Mouse (Mus musculus): ENCODE results near the gene Fam162a.
A peak's percentile ranks its signal among the peaks of the same experiment; 100 is the strongest.
"Not testable (repeated sequence)": the region's sequence is repeated elsewhere in the genome, so short reads cannot be mapped to it uniquely, and the experiment has no call there.

The Fam162a gene

GRCm38 (mm10) chr16:36071450-36072379, at the start of gene Fam162a, which contains the start of gene Ccdc58:
Gene Fam162a, minus strand, starts transcription at chr16:36071594.
Gene Ccdc58, plus strand, starts transcription at chr16:36071685.
- DNase-seq (ENCODE audit: low read depth) = peak; percentile 94

DNA sequence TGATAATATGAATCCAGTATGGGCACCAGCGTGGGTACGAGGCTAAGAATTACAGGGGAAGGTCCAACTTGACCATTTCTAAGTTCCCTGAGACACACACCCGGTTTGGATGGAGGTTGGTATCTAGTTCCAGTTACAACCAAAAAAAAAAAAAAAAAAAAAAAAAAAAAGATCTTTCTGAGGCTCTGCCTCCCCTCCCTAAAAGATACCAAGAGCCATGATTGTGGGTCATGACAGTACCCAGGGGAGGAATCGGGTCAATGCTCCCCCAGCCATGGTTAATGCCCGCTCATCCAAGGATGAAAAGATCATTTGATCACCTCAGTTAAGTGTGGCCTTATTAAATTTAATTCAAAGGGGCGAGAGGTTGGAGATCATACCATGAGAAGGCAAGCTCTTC, 44.4 kb upstream of the Fam162a start:
- DNase-seq (ENCODE audit: low read depth) = not testable (repeated sequence)

- not testable (repeated sequence) for DNase-seq (ENCODE audit: low read depth)
These were observed 40.1 kb upstream of the Fam162a start for GRCm38 (mm10) chr16:36111486-36111885.

GRCm38 (mm10) chr16:36102211-36102610, 30.8 kb upstream of the Fam162a start:
- no peak for DNase-seq (ENCODE audit: low read depth)

DNA sequence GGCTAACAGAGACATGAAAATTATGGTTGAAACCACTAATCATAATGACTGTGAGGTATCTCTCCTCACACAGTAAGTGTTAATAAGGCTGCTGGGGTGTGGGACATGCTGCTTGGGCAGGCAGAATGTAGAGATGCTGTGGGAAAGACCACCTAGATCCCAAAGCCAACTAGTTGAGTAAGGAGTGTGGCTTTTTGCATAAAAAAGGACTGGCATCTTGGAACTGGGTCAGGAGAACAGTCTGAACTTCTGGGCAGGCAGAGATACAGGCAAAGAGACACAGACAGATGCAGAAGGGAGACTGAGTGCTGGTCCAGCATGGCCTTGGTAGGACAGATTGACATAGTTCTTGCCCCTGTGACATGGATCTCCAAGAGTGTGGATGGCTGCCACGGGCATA, 30.1 kb upstream of the Fam162a start:
- no peak for DNase-seq (ENCODE audit: low read depth)

DNA sequence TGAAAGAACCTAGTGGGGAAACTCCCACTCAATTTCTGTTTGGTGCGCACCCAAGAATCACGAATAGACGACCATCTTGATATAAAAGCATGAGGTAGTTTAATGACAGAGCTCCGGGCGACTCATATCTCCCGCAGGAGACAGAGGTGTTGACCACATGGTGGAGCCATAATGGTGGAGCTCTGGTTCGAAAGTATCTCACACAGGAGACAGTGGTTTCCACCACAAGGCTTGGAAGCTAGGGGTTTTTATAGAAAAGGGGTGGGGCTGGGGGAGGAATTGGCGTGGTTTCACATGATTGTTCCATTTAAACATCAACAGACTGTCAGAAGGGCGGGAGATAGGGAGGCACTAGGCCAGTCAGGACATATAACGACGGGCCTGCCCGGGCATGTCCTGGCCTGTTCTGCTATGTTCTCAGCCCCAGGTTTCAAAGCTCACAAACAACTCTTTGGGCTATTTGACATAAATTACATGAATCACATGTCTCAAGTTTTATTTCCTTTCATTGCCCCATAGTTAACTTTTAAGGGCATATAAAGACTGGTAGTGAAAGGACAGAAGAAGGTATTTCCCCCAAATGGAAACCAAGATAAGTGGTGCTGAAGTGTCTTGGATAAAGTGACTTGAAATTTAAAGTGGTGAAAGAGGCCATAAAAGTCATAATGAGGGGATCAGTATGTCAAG, 26.6 kb upstream of the Fam162a start:
- DNase-seq (ENCODE audit: low read depth) = not testable (repeated sequence)

- no peak for DNase-seq (ENCODE audit: low read depth)
These were observed 22.7 kb upstream of the Fam162a start for GRCm38 (mm10) chr16:36094079-36094478.

DNA sequence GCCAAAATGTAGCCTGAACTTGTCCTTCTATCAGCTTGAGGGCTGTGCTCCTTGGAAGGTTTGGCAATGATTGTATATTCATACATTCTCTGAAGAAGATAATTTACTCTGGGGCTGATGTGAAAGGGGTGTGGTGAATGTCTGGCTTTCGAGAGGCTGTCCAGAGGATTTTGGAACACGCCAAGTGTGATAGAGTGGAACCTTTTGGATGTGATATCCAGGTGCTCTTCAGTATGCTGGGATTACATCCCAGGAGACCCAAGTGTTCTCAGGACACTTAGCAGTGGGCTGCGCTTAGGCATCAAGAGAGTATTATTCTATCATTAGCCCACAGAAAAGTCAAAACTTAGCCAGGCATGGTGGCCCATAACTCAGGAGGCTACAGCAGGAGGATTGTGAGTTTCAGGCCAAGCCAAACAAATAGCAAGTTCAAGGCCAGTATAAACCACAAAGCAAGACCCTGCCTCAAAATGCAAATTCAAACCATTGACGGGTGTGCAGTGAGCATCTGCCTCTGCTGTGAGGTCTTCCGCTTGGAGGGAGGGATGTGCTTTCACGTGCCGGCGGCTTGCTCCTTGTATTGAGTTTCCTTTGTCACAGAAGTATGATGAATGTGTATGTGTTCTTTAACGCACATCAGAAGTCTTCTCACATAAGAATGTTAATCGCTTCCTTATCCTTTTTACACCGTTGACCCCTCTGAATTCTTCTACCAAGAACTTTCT, 19.6 kb upstream of the Fam162a start:
- DNase-seq (ENCODE audit: low read depth) = no peak

DNA sequence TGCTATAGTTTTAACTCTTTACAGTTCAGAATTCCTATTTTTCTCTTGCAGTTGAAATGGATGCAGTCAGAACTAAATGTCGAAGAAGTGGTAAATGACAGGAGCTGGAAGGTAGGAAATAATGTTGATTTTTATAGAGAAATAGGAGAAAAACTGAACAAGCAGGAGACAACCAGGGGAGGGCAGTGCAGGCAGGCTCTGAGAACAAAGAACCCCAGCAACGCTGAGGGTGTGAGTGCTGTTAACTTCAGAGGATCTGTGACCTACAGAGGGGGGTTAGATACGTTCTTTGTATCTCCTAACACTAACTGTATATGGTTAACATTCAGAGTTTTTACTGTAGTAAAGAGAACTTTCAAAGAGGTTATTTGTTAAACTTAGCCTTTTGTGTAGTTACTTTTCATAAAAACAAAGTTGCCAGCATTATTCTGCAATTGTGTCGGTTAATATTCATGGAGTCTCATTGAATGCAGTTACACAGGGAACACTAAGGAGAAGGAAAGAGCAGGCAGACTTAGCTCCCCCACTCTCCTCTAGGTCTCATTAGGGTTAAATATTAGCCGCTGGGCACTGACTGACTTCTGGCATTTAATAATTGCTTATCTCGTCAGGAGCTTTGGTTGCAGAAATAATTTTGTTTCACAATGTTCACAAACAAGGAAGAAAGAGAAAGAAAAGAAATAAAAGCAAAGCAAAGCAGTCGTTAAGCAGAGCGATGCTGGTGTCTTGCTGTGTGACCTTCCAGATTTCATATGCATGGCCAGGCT, 18.6 kb upstream of the Fam162a start:
- DNase-seq (ENCODE audit: low read depth) = no peak

GRCm38 (mm10) chr16:36089065-36089464, 17.7 kb upstream of the Fam162a start:
- DNase-seq (ENCODE audit: low read depth) = no peak

DNA sequence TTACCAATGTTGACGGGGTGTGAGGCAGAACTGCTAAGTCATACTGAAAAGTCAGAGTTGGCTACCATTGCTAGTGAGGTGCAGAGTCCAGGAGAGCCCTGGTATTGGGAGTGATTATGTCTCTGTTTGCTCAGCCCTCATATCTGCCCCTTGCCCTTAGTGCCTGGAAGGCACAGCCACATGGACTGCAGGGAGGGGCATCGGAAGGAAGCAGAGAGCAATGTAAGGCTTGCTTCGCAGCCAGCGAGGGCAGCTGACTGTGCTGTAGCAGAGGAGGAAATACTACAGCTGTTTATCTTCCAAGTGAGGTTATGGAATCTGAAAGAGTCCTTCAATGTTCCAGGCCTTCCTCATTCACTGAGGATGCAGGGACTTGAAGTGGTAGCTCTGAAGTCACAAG, 16.5 kb upstream of the Fam162a start:
- no peak for DNase-seq (ENCODE audit: low read depth)

DNA sequence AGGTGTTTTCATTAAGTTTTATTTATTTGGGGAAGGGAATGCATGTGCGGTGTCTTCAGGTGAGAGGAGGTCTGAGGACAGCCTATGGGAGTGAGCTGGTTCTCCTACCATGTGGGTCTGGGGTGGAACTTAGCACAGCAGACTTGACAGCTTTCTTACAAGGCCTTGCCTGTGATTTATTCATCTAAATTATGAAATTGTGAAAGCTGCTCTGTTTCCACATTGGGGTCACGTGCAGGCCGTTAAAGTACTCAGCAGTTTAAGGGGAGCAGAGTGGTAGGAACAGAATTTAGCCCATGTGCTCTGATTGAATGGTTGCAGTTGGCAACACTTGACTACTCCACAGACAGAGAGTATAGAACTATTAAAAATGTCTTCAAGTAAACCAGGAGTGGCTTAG, 8.5 kb upstream of the Fam162a start:
- DNase-seq (ENCODE audit: low read depth) = no peak

DNA sequence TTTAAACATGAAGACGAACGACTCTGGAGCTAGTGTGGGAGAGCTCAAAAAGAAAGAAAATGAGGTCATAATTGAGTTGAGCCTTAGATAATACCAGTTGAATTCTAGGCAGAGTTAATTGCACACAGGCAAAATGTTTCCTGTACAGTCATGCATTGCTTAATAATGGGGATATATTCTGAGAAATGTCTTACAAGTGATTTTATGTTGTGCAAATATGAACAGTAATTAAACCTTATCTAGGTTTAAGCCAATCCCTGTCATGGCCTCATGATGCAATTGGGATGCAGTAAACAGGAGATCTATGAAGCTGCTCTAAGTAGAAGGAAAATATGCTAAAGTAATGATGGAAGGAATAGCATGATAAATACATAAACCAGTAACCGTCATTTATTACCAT, 3.4 kb upstream of the Fam162a start:
- no peak for DNase-seq (ENCODE audit: low read depth)

- DNase-seq (ENCODE audit: low read depth) = no peak
These were observed 1.1 kb upstream of the Fam162a start for GRCm38 (mm10) chr16:36072410-36073011.

DNA sequence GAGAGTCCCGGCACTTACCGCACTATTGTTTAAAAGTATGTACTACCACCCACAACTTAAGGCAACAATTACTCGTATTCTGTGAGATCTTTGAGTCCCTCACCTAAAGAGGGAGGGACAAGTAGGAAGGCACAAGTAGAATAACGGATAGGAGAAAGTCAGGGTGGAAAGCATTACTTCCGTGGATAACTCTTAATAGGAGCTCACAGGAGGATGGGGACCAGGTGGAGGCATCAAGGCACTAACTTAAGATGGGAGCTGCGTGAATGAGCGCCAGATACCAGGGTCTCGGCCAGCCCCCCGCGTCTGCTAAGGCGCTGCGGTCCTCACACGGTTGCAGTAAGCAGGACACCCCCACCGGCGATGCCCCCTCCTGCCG, 334 bp downstream of the Fam162a start:
- DNase-seq (ENCODE audit: low read depth) = no peak

GRCm38 (mm10) chr16:36069819-36070575, 1.4 kb downstream of the Fam162a start:
- peak; percentile 20 for DNase-seq (ENCODE audit: low read depth)

DNA sequence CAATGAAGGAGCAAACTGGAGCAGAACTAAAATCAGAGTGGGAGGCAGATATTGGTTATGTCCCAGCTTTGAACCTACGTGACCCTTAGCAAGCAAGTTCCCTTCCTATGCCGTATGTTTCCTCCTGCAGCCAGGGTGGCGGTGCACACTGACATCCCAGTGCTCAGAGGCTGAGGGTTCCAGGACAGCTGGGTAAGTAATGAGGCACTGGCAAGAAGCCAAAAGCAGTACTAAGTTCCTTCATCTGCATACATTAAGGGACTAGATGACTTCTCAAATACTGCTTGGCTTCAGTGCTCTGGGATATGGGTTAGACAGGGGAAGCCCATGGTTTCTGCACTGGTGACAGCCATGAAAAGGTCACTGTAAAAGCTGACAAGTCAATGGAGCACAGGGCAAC, 3.0 kb downstream of the Fam162a start:
- DNase-seq (ENCODE audit: low read depth) = no peak

GRCm38 (mm10) chr16:36067694-36068093, 3.7 kb downstream of the Fam162a start:
- no peak for DNase-seq (ENCODE audit: low read depth)

- no peak for DNase-seq (ENCODE audit: low read depth)
These were observed 6.5 kb downstream of the Fam162a start for GRCm38 (mm10) chr16:36064904-36065303.

DNA sequence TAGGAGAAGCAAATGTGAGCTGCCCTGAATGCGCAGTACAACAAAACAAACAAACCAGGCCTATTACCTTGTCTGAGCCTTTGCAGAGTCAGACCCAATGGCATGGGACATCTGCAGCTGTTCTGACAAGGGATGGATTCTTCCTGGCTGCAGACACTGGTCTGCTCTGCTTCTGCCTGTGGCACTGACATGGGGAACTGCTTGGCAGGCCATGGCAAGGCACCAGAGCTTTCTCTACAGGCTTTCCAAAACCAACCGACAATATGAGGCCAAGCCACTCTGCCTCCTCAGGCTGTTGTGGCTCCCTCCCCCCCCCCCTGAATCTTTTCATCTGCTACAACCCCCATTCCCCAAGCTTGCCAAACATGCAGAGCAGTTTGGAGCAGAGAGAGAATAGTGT, 8.1 kb downstream of the Fam162a start:
- DNase-seq (ENCODE audit: low read depth) = no peak

DNA sequence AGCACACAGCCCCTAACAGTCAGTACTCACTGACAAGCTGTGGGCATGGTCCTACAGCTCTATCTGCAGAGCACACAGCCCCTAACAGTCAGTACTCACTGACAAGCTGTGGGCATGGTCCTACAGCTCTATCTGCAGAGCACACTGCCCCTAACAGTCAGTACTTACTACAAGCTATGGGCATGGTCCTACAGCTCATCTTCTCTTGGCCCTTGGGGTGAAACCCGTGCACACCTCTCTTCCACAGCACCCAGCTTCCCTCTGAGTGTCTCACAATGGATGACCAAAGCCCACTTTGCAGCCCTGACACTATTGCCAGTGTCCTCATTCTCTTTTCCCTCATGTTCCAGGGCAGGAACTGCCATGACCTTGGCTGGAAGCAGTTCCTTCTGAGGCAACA, 8.9 kb downstream of the Fam162a start:
- DNase-seq (ENCODE audit: low read depth) = not testable (repeated sequence)

All from naive thymus-derived CD4-positive, alpha-beta T cell, adult 2 months (primary cell).